Mouse (Mus musculus) forebrain, embryonic 16.5 days (tissue): Measurements from ENCODE around the gene Psen2. TPM values are rescaled to one million over a fixed set of nuclear protein-coding genes. Genes with fewer than 3 reads are reported as not detected.

Experiments used
- ATAC-seq: fragments of 200-750 bp; cut with Nextera tagmentation; 2 replicates; pipeline ENCODE4 v1.8.0; 2017; ENCODE audit warnings: mild to moderate bottlenecking, moderate library complexity
- H3K27ac ChIP-seq: fragments of 300-500 bp; sonication (generic); 2 replicates; pipeline ENCODE4 v1.5.1; 2014; ENCODE audit warnings: low read length, control low read depth
- H3K27me3 ChIP-seq: fragments of 300-500 bp; sonication (generic); replicated peaks from 2 replicates; pipeline ENCODE4 v1.6.1; 2014; ENCODE audit warnings: low read length; ENCODE audit not compliant: control insufficient read depth, insufficient read depth
- H3K36me3 ChIP-seq: fragments of 300-500 bp; sonication (generic); 2 replicates; pipeline ENCODE4 v1.6.1; 2014; ENCODE audit not compliant: control insufficient read depth, insufficient read depth
- H3K4me1 ChIP-seq: fragments of 300-500 bp; sonication (generic); replicated peaks from 2 replicates; pipeline ENCODE4 v1.6.1; 2014; ENCODE audit warnings: low read length; ENCODE audit not compliant: control insufficient read depth, insufficient read depth
- H3K4me2 ChIP-seq: fragments of 300-500 bp; sonication (generic); 2 replicates; pipeline ENCODE4 v1.6.1; 2014; ENCODE audit warnings: mild to moderate bottlenecking, low read length, control low read depth
- H3K4me3 ChIP-seq: fragments of 300-500 bp; sonication (generic); replicated peaks from 2 replicates; pipeline ENCODE4 v1.5.1; 2014; ENCODE audit warnings: mild to moderate bottlenecking, low read length, control low read depth
- H3K9ac ChIP-seq: fragments of 300-500 bp; sonication (generic); replicated peaks from 2 replicates; pipeline ENCODE4 v1.6.1; 2014; ENCODE audit warnings: low read depth, low read length, control low read depth
- H3K9me3 ChIP-seq: fragments of 300-500 bp; sonication (generic); 2 replicates; pipeline ENCODE4 v1.6.1; 2016; ENCODE audit warnings: low read length; ENCODE audit not compliant: control insufficient read depth
- WGBS: fragments of 180-500 bp; shearing (Covaris S2); extraction: QIAGEN DNeasy Blood & Tissue Kit; methylation state at CpG from one replicate; pipeline ENCODE4 v1.1.7; 2014; 5-methylcytosine and 5-hydroxymethylcytosine counted together
- polyA plus RNA-seq: library from polyadenylated mRNA; unstranded; fragments of >200 nt; fragmentation: Nextera tagmentation; extraction: Ambion mirVana; gene quantifications from 2 replicates; pipeline ENCODE4 v1.2.1, GENCODE M21; 2015

Psen2 gene
- polyA plus RNA-seq, 1 experiment from 2014 or later, result 14.7 TPM

GRCm38 (mm10) chr1:180197956-180198355 is 65.3 kb downstream of the Psen2 start:
- no peak for ATAC-seq
- Histone ChIP-seq H3K4me1 (peaks cover 12% of the 10 kb centered on the region), H3K27me3 (peaks cover 7% of the 10 kb centered on the region; the same call in 1 of the 2 replicates), H3K4me3 (no peak overlapping the region), H3K9ac (no peak overlapping the region), H3K9me3 (no peaks in the 10 kb centered on the region), H3K4me2 (no peak overlapping the region), H3K36me3 (no peaks in the 10 kb centered on the region), H3K27ac (no peak overlapping the region)
- 91% methylated on average over 3 of the region's 3 CpGs for WGBS

GRCm38 (mm10) chr1:180196508-180196907 is 66.7 kb downstream of the Psen2 start:
- 79% methylated on average over 9 of the region's 9 CpGs for WGBS
- ATAC-seq, result no peak
- H3K4me2 ChIP-seq, result peak overlapping the region; percentile 56
- H3K9me3 ChIP-seq, result no peaks in the 10 kb centered on the region
- peaks cover 7% of the 10 kb centered on the region; the same call in 1 of the 2 replicates for H3K27me3 ChIP-seq
- H3K4me3 ChIP-seq, result peak overlapping the region; percentile 56
- peaks cover 12% of the 10 kb centered on the region for H3K4me1 ChIP-seq
- no peak overlapping the region for H3K27ac ChIP-seq
- no peak overlapping the region; the same call in 1 of the 2 replicates for H3K9ac ChIP-seq
- H3K36me3 ChIP-seq, result no peaks in the 10 kb centered on the region

- H3K4me3 ChIP-seq, result peak overlapping the region; percentile 56
- peak overlapping the region; percentile 73 for H3K4me2 ChIP-seq
- WGBS, result under 1% methylated on average over 57 of the region's 57 CpGs
- peaks cover 7% of the 10 kb centered on the region; the same call in 1 of the 2 replicates for H3K27me3 ChIP-seq
- ATAC-seq, result peak; percentile 100
- H3K9ac ChIP-seq, result peak overlapping the region; percentile 43
- no peaks in the 10 kb centered on the region for H3K36me3 ChIP-seq
- no peak overlapping the region for H3K27ac ChIP-seq
- H3K4me1 ChIP-seq, result peaks cover 12% of the 10 kb centered on the region
- H3K9me3 ChIP-seq, result no peaks in the 10 kb centered on the region
Measured at GRCm38 (mm10) chr1:180195703-180196381, 67.4 kb downstream of the Psen2 start.

GRCm38 (mm10) chr1:180194781-180195471 is 68.3 kb downstream of the Psen2 start:
- H3K4me1 ChIP-seq, result peaks cover 12% of the 10 kb centered on the region
- no peaks in the 10 kb centered on the region for H3K9me3 ChIP-seq
- H3K4me3 ChIP-seq, result peak overlapping the region; percentile 56
- peaks cover 7% of the 10 kb centered on the region; the same call in 1 of the 2 replicates for H3K27me3 ChIP-seq
- peak overlapping the region; percentile 73 for H3K4me2 ChIP-seq
- no peak overlapping the region for H3K9ac ChIP-seq
- no peak for ATAC-seq
- H3K36me3 ChIP-seq, result no peaks in the 10 kb centered on the region
- WGBS, result 30% methylated on average over 9 of the region's 9 CpGs
- no peak overlapping the region for H3K27ac ChIP-seq

- H3K27me3 ChIP-seq, result peaks cover 7% of the 10 kb centered on the region; the same call in 1 of the 2 replicates
- H3K36me3 ChIP-seq, result no peaks in the 10 kb centered on the region
- H3K27ac ChIP-seq, result no peak overlapping the region
- 83% methylated on average over 9 of the region's 9 CpGs for WGBS
- H3K9ac ChIP-seq, result no peak overlapping the region
- H3K4me1 ChIP-seq, result peaks cover 12% of the 10 kb centered on the region
- no peak overlapping the region for H3K4me3 ChIP-seq
- no peaks in the 10 kb centered on the region for H3K9me3 ChIP-seq
- ATAC-seq, result no peak
- H3K4me2 ChIP-seq, result no peak overlapping the region
Measured at GRCm38 (mm10) chr1:180194048-180194447, 69.2 kb downstream of the Psen2 start.

GRCm38 (mm10) chr1:180193391-180193935 is 69.8 kb downstream of the Psen2 start:
- no peaks in the 10 kb centered on the region for H3K36me3 ChIP-seq
- H3K9ac ChIP-seq, result no peak overlapping the region
- no peak overlapping the region for H3K27ac ChIP-seq
- H3K4me3 ChIP-seq, result no peak overlapping the region
- H3K9me3 ChIP-seq, result no peaks in the 10 kb centered on the region
- 78% methylated on average over 8 of the region's 8 CpGs for WGBS
- peaks cover 12% of the 10 kb centered on the region for H3K4me1 ChIP-seq
- H3K4me2 ChIP-seq, result no peak overlapping the region
- peaks cover 7% of the 10 kb centered on the region; the same call in 1 of the 2 replicates for H3K27me3 ChIP-seq
- no peak for ATAC-seq

- Histone ChIP-seq H3K4me1 (peaks cover 12% of the 10 kb centered on the region), H3K9me3 (no peaks in the 10 kb centered on the region), H3K36me3 (no peaks in the 10 kb centered on the region), H3K27me3 (peaks cover 7% of the 10 kb centered on the region; the same call in 1 of the 2 replicates), H3K4me3 (no peak overlapping the region), H3K9ac (no peak overlapping the region), H3K27ac (no peak overlapping the region), H3K4me2 (no peak overlapping the region)
- 61% methylated on average over 4 of the region's 4 CpGs for WGBS
- no peak for ATAC-seq
Measured at GRCm38 (mm10) chr1:180192866-180193265, 70.4 kb downstream of the Psen2 start.

- peaks cover 12% of the 10 kb centered on the region for H3K4me1 ChIP-seq
- no peak for ATAC-seq
- H3K9me3 ChIP-seq, result no peaks in the 10 kb centered on the region
- WGBS, result 71% methylated on average over 7 of the region's 7 CpGs
- peaks cover 7% of the 10 kb centered on the region; the same call in 1 of the 2 replicates for H3K27me3 ChIP-seq
- H3K9ac ChIP-seq, result no peak overlapping the region
- no peaks in the 10 kb centered on the region for H3K36me3 ChIP-seq
- H3K27ac ChIP-seq, result no peak overlapping the region
- H3K4me2 ChIP-seq, result no peak overlapping the region
- no peak overlapping the region for H3K4me3 ChIP-seq
Measured at GRCm38 (mm10) chr1:180191651-180192220, 71.5 kb downstream of the Psen2 start.

- no peak for ATAC-seq
- no peak overlapping the region for H3K27ac ChIP-seq
- H3K9ac ChIP-seq, result no peak overlapping the region
- no peaks in the 10 kb centered on the region for H3K36me3 ChIP-seq
- H3K4me1 ChIP-seq, result peaks cover 7% of the 10 kb centered on the region
- H3K27me3 ChIP-seq, result peaks cover 7% of the 10 kb centered on the region; the same call in 1 of the 2 replicates
- no peak overlapping the region for H3K4me3 ChIP-seq
- no peaks in the 10 kb centered on the region for H3K9me3 ChIP-seq
- 84% methylated on average over 8 of the region's 8 CpGs for WGBS
- no peak overlapping the region for H3K4me2 ChIP-seq
Measured at GRCm38 (mm10) chr1:180191112-180191511, 72.1 kb downstream of the Psen2 start.
